Mouse (Mus musculus): ENCODE measurements around the gene Nfib.

GRCm38 (mm10) chr4:82531977-82532376 lies 173.6 kb downstream of the Nfib start:
- TF ChIP-seq CTCF (IDR thresholded peaks at IDR 0.05; ENCODE audit: low read depth) (no peak), EP300 (IDR thresholded peaks at IDR 0.05; ENCODE audit: low read depth) (no peak)

Data from liver, embryonic 14.5 days (tissue).